Mouse (Mus musculus): ENCODE results near the gene Ndufa8. TPM values are rescaled to one million over a fixed set of nuclear protein-coding genes. Genes with fewer than 3 reads are reported as not detected.

Gene Ndufa8
- total RNA-seq (2021) = 100 to 1,000 TPM; 186 to 200 TPM
- long read RNA-seq, experiment 1, transcript Ndufa8-201 (4 exons, 861 nt) = major isoform, 173 of 184 reads
- long read RNA-seq, experiment 1, partial matches to known transcripts = 8 of 184 reads
- long read RNA-seq, experiment 1, other reads (novel, unspliced or antisense) = 3 of 184 reads
- long read RNA-seq, experiment 2, transcript Ndufa8-201 (4 exons, 861 nt) = major isoform, 144 of 157 reads
- long read RNA-seq, experiment 2, partial matches to known transcripts = 9 of 157 reads
- long read RNA-seq, experiment 2, other reads (novel, unspliced or antisense) = 4 of 157 reads

- intact Hi-C loops (cut with DNase I) = no loop called here
Observed at GRCm38 (mm10) chr2:36048748-36049566, at the start of gene Ndufa8, which contains the start of gene Morn5. Gene Ndufa8, minus strand, starts transcription at chr2:36049406. Gene Morn5, plus strand, starts transcription at chr2:36049458.

GRCm38 (mm10) chr2:36098021-36098420, 48.8 kb upstream of the Ndufa8 start:
- no peak for DNase-seq (ENCODE audit: low spot score in 2 of 2)
- intact Hi-C loops (cut with DNase I) = no loop called here

More at GRCm38 (mm10) chr2:36048748-36049566, at the start of gene Ndufa8, which contains the start of gene Morn5:
- DNase-seq (ENCODE audit: low spot score in 2 of 2) = peak; percentile 97 to 98

- DNase-seq (ENCODE audit: low spot score in 2 of 2) = no peak
- intact Hi-C loops (cut with DNase I) = no loop called here
Observed at GRCm38 (mm10) chr2:36097129-36097815, 48.1 kb upstream of the Ndufa8 start.

- intact Hi-C loops (cut with DNase I) = loop anchor here (5.0 kb wide), 1 partner anchor 82 kb away; no protein-coding TSS in a partner anchor
- no peak for DNase-seq (ENCODE audit: low spot score in 2 of 2)
Observed at GRCm38 (mm10) chr2:36093914-36094475, 44.8 kb upstream of the Ndufa8 start.

- intact Hi-C loops (cut with DNase I) = loop anchor here (5.0 kb wide), 1 partner anchor 81 kb away; no protein-coding TSS in a partner anchor
Observed at GRCm38 (mm10) chr2:36093301-36093700, 44.1 kb upstream of the Ndufa8 start.

GRCm38 (mm10) chr2:36092748-36093147, 43.5 kb upstream of the Ndufa8 start:
- no peak for DNase-seq (ENCODE audit: low spot score in 2 of 2)
- intact Hi-C loops (cut with DNase I) = loop anchor here (5.0 kb wide), 1 partner anchor 80 kb away; no protein-coding TSS in a partner anchor

More at GRCm38 (mm10) chr2:36093301-36093700, 44.1 kb upstream of the Ndufa8 start:
- DNase-seq (ENCODE audit: low spot score in 2 of 2) = no peak

GRCm38 (mm10) chr2:36090853-36091741, 41.9 kb upstream of the Ndufa8 start:
- intact Hi-C loops (cut with DNase I) = loop anchor here (5.0 kb wide), 1 partner anchor 79 kb away; no protein-coding TSS in a partner anchor

GRCm38 (mm10) chr2:36089190-36089589, 40.0 kb upstream of the Ndufa8 start:
- DNase-seq (ENCODE audit: low spot score in 2 of 2) = no peak
- intact Hi-C loops (cut with DNase I) = no loop called here

More at GRCm38 (mm10) chr2:36090853-36091741, 41.9 kb upstream of the Ndufa8 start:
- DNase-seq (ENCODE audit: low spot score in 2 of 2) = peak in 1 of 2 experiments; percentile 27

- DNase-seq (ENCODE audit: low spot score in 2 of 2) = no peak
- intact Hi-C loops (cut with DNase I) = no loop called here
Observed at GRCm38 (mm10) chr2:36085041-36085440, 35.8 kb upstream of the Ndufa8 start.

GRCm38 (mm10) chr2:36082802-36083580, 33.8 kb upstream of the Ndufa8 start:
- intact Hi-C loops (cut with DNase I) = no loop called here
- no peak for DNase-seq (ENCODE audit: low spot score in 2 of 2)

GRCm38 (mm10) chr2:36081446-36081845, 32.2 kb upstream of the Ndufa8 start:
- DNase-seq (ENCODE audit: low spot score in 2 of 2) = no peak
- intact Hi-C loops (cut with DNase I) = no loop called here

- DNase-seq (ENCODE audit: low spot score in 2 of 2) = no peak
- intact Hi-C loops (cut with DNase I) = no loop called here
Observed at GRCm38 (mm10) chr2:36077160-36077761, 28.1 kb upstream of the Ndufa8 start.

GRCm38 (mm10) chr2:36075210-36075609, 26.0 kb upstream of the Ndufa8 start:
- intact Hi-C loops (cut with DNase I) = no loop called here
- no peak for DNase-seq (ENCODE audit: low spot score in 2 of 2)

GRCm38 (mm10) chr2:36073781-36074180, 24.6 kb upstream of the Ndufa8 start:
- intact Hi-C loops (cut with DNase I) = no loop called here
- no peak for DNase-seq (ENCODE audit: low spot score in 2 of 2)

- intact Hi-C loops (cut with DNase I) = no loop called here
- DNase-seq (ENCODE audit: low spot score in 2 of 2) = no peak
Observed at GRCm38 (mm10) chr2:36071660-36072305, 22.6 kb upstream of the Ndufa8 start.

GRCm38 (mm10) chr2:36067132-36067531, 17.9 kb upstream of the Ndufa8 start:
- intact Hi-C loops (cut with DNase I) = no loop called here
- DNase-seq (ENCODE audit: low spot score in 2 of 2) = no peak

- no peak for DNase-seq (ENCODE audit: low spot score in 2 of 2)
- intact Hi-C loops (cut with DNase I) = no loop called here
Observed at GRCm38 (mm10) chr2:36061409-36061808, 12.2 kb upstream of the Ndufa8 start.

Measured in left cerebral cortex, postnatal 14 days (tissue).